Mouse (Mus musculus) liver, adult 10 weeks (tissue): ENCODE data around the gene Sema7a. TPM values are rescaled to one million over a fixed set of nuclear protein-coding genes. Genes with fewer than 3 reads are reported as not detected.

Experiments
- polyA plus RNA-seq: library from polyadenylated mRNA; stranded (reverse); fragments of 350-450 nt; fragmentation: Illumina TruSeq; extraction: RNeasy Lipid Tissue Mini Kit (QIAGEN cat#74804); gene quantifications from one replicate; pipeline ENCODE4 v1.2.3, GENCODE M21; 2014; ENCODE audit warnings: low read depth, low replicate concordance

Sema7a gene
- not detected for polyA plus RNA-seq

GRCm38 (mm10) chr9:57939431-57940348 is at the start of gene Sema7a:
Sema7a (plus strand) TSS chr9:57940112.

GRCm38 (mm10) chr9:57910254-57911160 is 29.4 kb upstream of the Sema7a start, which contains the start of gene Ubl7:
Ubl7 (plus strand) TSS chr9:57910979.

DNA sequence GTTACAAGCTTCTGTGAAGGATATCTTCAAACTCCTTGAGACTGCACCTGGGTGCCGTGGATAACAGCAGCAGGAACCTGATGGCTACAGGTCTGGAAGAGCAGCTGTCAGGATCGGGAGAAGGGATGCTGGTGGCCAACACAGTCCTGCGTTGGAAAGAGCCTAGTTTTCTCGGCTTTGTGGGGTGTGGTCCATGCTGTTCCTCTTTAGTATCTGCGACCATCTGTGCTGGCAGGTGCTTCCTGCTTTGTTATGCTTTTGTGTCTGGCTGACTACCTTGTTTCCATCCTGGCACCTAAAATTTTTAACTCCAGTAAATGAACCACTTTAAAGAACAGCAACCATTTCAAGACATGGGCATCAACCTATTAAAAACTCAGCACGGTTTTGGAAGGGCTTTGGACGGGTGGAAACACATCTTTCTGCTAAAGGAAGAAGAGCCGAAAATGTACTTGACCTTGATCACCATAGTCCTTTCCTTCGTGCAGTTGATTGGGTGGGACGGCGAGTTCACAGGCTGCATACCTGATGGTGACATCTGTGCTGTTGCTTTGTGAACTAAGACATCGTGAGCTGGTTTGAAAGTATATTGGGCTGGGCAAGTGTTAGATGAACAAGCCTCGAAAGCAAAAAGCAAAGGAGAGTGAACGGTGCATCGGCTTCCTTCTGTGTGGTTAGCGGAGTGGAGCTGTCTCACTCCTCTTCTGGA is 66.0 kb downstream of the Sema7a start, which contains the start of gene Cyp11a1:
Gene Cyp11a1 (plus strand): TSS at position 659 of the 709 bp plus-strand sequence.

Other genes with a start within 250 kb of the Sema7a start
- gene Edc3, start 231.6 kb upstream of the Sema7a start, polyA plus RNA-seq = 2.6 TPM
- gene Clk3, start 174.3 kb upstream of the Sema7a start, polyA plus RNA-seq = 24.1 TPM
- 0.50 TPM for gene Arid3b, start 103.3 kb upstream of the Sema7a start, polyA plus RNA-seq
- 41.6 TPM for gene Ubl7, start 29.1 kb upstream of the Sema7a start, polyA plus RNA-seq
- not detected for gene Cyp11a1, start 66.3 kb downstream of the Sema7a start, polyA plus RNA-seq
- not detected for gene Stra6, start 123.7 kb downstream of the Sema7a start, polyA plus RNA-seq
- not detected for gene Ccdc33, start 178.7 kb downstream of the Sema7a start, polyA plus RNA-seq